Mouse (Mus musculus) testis, adult 2 months (tissue): ENCODE measurements at regions not wholly inside any gene's neighbourhood (a gene's known extent, or its start where the extent isn't known, plus 50 kb on each side); places are given as distances from the start of the nearest gene placed in this dataset.

Experiments used
- H3K27ac ChIP-seq: fragments of 200-500 bp; 2 replicates; pipeline ENCODE4 v1.5.1; 2012; ENCODE audit warnings: low read depth, low read length; ENCODE audit not compliant: control insufficient read depth, insufficient read depth
- H3K27me3 ChIP-seq: fragments of 200-500 bp; 2 replicates; pipeline ENCODE4 v1.6.1; 2012; ENCODE audit warnings: mild to moderate bottlenecking, low read length, moderate library complexity; ENCODE audit not compliant: control insufficient read depth, insufficient read depth
- H3K36me3 ChIP-seq: fragments of 200-500 bp; 2 replicates; pipeline ENCODE4 v1.6.1; 2012; ENCODE audit warnings: mild to moderate bottlenecking, low read length; ENCODE audit not compliant: control insufficient read depth, insufficient read depth
- H3K4me1 ChIP-seq: fragments of 200-500 bp; 2 replicates; pipeline ENCODE4 v1.6.1; 2012; ENCODE audit warnings: low read length; ENCODE audit not compliant: control insufficient read depth, insufficient read depth
- H3K4me3 ChIP-seq: fragments of 200-500 bp; 2 replicates; pipeline ENCODE4 v1.5.1; 2012; ENCODE audit warnings: low read depth, mild to moderate bottlenecking, low read length, moderate library complexity, mixed read lengths; ENCODE audit not compliant: control insufficient read depth
- CTCF ChIP-seq: fragments of 200-500 bp; IDR thresholded peaks from 2 replicates; pipeline ENCODE4 v1.5.1; 2012; ENCODE audit warnings: low read depth, mild to moderate bottlenecking, inconsistent platforms, low read length, moderate library complexity; ENCODE audit not compliant: control insufficient read depth, insufficient read depth, insufficient replicate concordance
- POLR2A ChIP-seq: fragments of 200-500 bp; IDR thresholded peaks from 2 replicates; pipeline ENCODE4 v1.6.1; 2012; ENCODE audit warnings: low read depth, mild to moderate bottlenecking, inconsistent platforms, low read length, moderate library complexity; ENCODE audit not compliant: control insufficient read depth

DNA sequence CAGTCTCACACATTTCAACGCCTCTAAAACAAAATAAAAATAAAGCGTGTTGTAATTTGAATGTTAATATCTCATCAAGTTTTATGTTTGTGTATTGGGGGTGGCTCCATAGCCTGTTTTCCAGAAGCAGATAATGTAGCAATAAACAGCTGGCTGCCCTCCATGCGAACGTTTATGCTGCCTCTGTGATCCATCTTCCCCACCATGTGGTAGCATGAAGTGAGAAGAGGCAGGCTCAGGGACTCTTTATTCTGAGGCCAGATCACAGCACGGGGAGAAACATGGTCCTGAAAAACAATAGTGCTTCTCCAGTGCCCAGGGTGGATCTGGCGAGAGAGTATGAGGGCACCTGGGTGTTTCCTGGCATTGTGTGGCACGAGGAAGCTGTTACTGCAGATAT, 271.4 kb downstream of the 1700009N14Rik start:
- Histone ChIP-seq H3K4me1 (no peaks in the 10 kb centered on the region), H3K4me3 (no peak overlapping the region), H3K27me3 (no peaks in the 10 kb centered on the region), H3K27ac (no peak overlapping the region), H3K36me3 (no peaks in the 10 kb centered on the region)
- TF ChIP-seq CTCF (no peak), POLR2A (no peak)

DNA sequence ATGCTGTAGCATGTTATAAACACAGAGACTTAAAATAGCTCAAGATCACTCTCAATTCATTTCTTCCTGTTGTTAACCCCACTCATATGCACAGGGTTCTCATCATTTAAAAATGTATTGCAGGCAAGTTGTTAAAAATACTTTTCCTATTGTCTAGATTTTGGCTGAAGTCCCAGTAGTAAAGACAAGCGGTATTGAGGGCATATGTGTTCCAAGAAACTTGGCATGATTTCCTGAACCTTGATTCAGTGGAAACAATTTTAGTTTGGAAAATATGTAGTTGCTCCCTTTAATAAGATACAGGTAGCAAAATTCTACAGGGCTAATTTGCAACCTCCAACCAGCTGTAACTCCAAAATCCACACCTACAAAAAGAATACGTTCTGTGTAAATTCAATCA, 315.5 kb downstream of the 1700009N14Rik start:
- Histone ChIP-seq H3K27me3 (no peaks in the 10 kb centered on the region), H3K27ac (no peak overlapping the region), H3K36me3 (no peaks in the 10 kb centered on the region), H3K4me3 (no peak overlapping the region), H3K4me1 (no peaks in the 10 kb centered on the region)
- TF ChIP-seq CTCF (no peak), POLR2A (no peak)

DNA sequence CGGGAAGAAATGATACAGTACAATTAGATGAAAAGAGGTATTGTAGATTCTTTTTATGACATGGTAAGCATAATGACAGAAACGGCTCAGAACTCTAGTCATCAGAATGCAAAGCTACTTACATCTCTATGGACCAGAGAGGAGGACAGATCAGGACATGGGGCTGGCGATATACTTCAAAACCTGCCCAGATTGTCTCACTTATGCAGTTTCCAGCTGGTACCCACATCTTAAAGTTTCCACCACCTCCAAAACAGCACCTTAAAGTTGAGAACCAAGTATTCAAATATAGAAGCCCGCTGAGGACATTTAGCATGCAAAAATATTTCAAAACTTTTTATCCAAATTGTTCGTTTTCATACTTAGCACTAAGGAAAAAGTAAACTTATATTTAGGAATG, 341.0 kb downstream of the 1700009N14Rik start:
- no peaks in the 10 kb centered on the region for H3K27me3 ChIP-seq
- H3K4me3 ChIP-seq: no peak overlapping the region
- no peaks in the 10 kb centered on the region for H3K4me1 ChIP-seq
- no peak for TF ChIP-seq POLR2A
- H3K27ac ChIP-seq: no peak overlapping the region
- H3K36me3 ChIP-seq: no peaks in the 10 kb centered on the region

- H3K36me3 ChIP-seq: no peaks in the 10 kb centered on the region
- no peaks in the 10 kb centered on the region for H3K27me3 ChIP-seq
- H3K4me1 ChIP-seq: no peaks in the 10 kb centered on the region
- no peak overlapping the region for H3K27ac ChIP-seq
- no peak overlapping the region for H3K4me3 ChIP-seq
- TF ChIP-seq CTCF (no peak), POLR2A (no peak)
Observed at GRCm38 (mm10) chr4:39809950-39810349, 332.9 kb upstream of the Aco1 start.

GRCm38 (mm10) chr4:39812766-39813165, 330.1 kb upstream of the Aco1 start:
- no peaks in the 10 kb centered on the region for H3K27me3 ChIP-seq
- no peak overlapping the region for H3K27ac ChIP-seq
- TF ChIP-seq POLR2A: no peak
- TF ChIP-seq CTCF: no peak

DNA sequence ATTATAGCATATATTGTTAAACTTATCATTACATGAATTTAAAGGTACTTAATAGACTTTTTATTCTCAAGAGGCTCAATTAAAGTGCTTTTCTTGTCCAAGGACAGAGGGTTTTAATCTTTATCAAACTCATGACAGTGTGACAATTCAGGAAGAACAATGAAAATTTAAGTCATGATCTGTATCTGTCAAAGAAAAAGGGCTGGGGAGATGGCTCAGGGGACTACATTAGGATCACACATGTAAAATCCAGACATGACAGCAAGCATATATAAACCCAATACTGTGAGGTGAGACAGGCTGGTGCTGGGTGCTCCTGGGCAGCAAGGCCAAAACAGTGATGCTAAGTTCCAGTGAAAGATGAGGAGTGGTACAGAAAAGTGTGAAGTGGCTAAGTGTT, 327.3 kb upstream of the Aco1 start:
- no peak overlapping the region for H3K27ac ChIP-seq
- no peaks in the 10 kb centered on the region for H3K4me1 ChIP-seq
- TF ChIP-seq CTCF: no peak
- TF ChIP-seq POLR2A: no peak
- no peak overlapping the region for H3K4me3 ChIP-seq
- H3K36me3 ChIP-seq: no peaks in the 10 kb centered on the region
- no peaks in the 10 kb centered on the region for H3K27me3 ChIP-seq

More at GRCm38 (mm10) chr4:39812766-39813165, 330.1 kb upstream of the Aco1 start:
- H3K36me3 ChIP-seq: no peaks in the 10 kb centered on the region
- no peaks in the 10 kb centered on the region for H3K4me1 ChIP-seq
- H3K4me3 ChIP-seq: no peak overlapping the region

DNA sequence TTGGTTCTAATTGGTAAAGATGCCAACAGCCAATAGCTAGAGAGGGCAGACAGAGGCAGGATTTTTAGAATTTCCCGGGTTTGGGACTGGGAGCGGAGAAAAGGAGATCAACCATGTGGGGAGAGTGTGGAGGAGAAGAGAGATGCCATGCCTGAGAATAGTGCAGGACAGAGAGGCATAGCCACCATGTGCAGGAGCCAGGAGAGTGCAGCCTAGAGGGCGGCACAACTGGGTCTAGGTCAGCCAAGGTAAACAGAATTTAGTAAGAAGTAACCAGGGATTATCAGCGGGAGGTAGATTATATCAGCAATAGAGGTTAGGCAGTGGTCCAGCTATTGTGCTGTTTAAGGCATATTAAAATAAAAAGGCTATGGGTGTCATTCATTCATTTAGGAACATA, 325.2 kb upstream of the Aco1 start:
- Histone ChIP-seq H3K4me3 (no peak overlapping the region), H3K27ac (no peak overlapping the region), H3K36me3 (no peaks in the 10 kb centered on the region), H3K4me1 (no peaks in the 10 kb centered on the region), H3K27me3 (no peaks in the 10 kb centered on the region)
- TF ChIP-seq POLR2A (no peak), CTCF (no peak)

GRCm38 (mm10) chr4:39833634-39834033, 309.2 kb upstream of the Aco1 start:
- no peaks in the 10 kb centered on the region for H3K27me3 ChIP-seq
- TF ChIP-seq CTCF (no peak), POLR2A (no peak)
- no peak overlapping the region for H3K27ac ChIP-seq
- H3K4me1 ChIP-seq: no peaks in the 10 kb centered on the region
- H3K4me3 ChIP-seq: no peak overlapping the region
- no peaks in the 10 kb centered on the region for H3K36me3 ChIP-seq
